Mouse (Mus musculus): ENCODE data around the gene Srcap. TPM values are rescaled to one million over a fixed set of nuclear protein-coding genes. Genes with fewer than 3 reads are reported as not detected.
"Not testable (repeated sequence)": the region's sequence is repeated elsewhere in the genome, so short reads cannot be mapped to it uniquely, and the experiment has no call there.

Gene Srcap
- polyA plus RNA-seq (2012; rRNA removed) = 27.0 and 32.8 TPM in 2 replicates

DNA sequence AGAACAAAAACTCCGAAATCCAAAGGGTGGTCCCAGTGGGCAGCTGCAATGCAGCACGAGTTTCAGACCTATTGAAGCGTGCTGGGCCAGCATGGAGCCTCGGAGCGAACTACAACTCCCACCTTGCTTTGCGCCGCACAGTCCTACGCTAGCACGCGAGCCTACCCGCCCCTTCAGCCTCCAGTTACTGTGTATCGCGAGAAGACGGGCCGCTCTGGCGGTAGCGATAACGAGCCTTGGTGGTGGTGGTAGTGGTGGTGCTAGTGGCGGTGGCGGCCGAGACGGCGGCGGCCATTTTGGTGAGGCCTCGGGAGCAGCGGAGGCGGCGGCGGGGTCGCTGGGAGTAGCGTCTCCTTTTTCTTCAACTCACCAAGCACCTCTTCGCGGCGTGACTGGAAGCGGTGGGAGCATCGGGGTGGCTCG lies at the start of gene Srcap:
Gene Srcap (plus strand): TSS at position 176 of the 423 bp plus-strand sequence.
- peak within 1 kb of the TSS; percentile 90 for H3K4me3 ChIP-seq (replicated peaks; ENCODE audit: extremely low read depth, low read depth, low read length)
- peaks cover 10% of the 10 kb centered on the region for H3K4me1 ChIP-seq (ENCODE audit: control insufficient read depth, insufficient read depth, low read length)
- under 1% methylated on average over 37 of the region's 37 CpGs for WGBS
- TF ChIP-seq POLR2A (IDR thresholded peaks at IDR 0.05; ENCODE audit: borderline replicate concordance, extremely low read depth, low read depth, low read length) (peak; percentile 94), CTCF (IDR thresholded peaks at IDR 0.05; ENCODE audit: insufficient read depth, low read length) (no peak)
- peak; percentile 93 for DNase-seq

DNA sequence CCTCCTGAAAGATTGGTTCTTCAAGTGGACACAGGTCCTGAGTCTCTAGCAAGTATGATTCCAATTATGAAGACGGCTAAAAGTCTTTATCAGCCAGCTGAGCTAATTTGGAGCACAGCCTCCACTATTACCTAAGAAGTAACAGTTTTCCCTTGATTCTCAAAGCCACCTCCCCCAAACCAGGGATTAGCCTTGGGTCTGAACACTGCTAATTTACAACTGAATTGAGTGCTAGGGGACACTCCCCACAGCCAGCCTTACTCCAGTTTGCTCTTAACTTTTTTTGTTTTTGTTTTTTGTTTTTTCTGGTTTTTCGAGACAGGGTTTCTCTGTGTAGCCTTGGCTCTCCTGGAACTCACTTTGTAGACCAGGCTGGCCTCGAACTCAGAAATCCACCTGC lies 46.6 kb upstream of the Srcap start:
- H3K4me3 ChIP-seq (replicated peaks; ENCODE audit: extremely low read depth, low read depth, low read length) = no peak overlapping the region
- peaks cover 4% of the 10 kb centered on the region for H3K4me1 ChIP-seq (ENCODE audit: control insufficient read depth, insufficient read depth, low read length)
- TF ChIP-seq CTCF (IDR thresholded peaks at IDR 0.05; ENCODE audit: insufficient read depth, low read length) (no peak), POLR2A (IDR thresholded peaks at IDR 0.05; ENCODE audit: borderline replicate concordance, extremely low read depth, low read depth, low read length) (no peak)
- 92% methylated on average over 3 of the region's 3 CpGs for WGBS
- DNase-seq = no peak

DNA sequence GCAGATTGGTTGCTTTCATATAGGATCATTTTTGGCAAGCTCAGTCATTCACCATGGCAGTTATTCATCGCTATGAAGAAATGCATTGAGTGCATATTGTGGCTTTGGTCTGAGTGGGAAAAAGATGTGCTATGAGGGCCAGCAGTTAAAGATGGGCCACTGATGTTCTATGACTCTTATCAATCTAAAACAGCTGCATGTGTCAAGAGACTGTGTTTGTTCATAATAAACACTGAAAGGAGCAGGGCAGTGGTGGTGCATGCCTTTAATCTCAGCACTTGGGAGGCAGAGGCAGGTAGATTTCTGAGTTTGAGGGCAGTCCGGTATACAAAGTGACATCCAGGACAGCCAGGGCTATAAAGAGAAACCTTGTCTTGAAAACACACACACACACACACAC lies 46.1 kb upstream of the Srcap start:
- WGBS = 99% methylated on average over 2 of the region's 2 CpGs
- not testable (repeated sequence) for H3K4me1 ChIP-seq (ENCODE audit: control insufficient read depth, insufficient read depth, low read length); DNase-seq; H3K4me3 ChIP-seq (replicated peaks; ENCODE audit: extremely low read depth, low read depth, low read length)

- WGBS = 81% methylated on average over 4 of the region's 4 CpGs
- DNase-seq = no peak
- Histone ChIP-seq H3K4me3 (replicated peaks; ENCODE audit: extremely low read depth, low read depth, low read length) (no peak overlapping the region), H3K4me1 (ENCODE audit: control insufficient read depth, insufficient read depth, low read length) (peaks cover 5% of the 10 kb centered on the region)
- TF ChIP-seq POLR2A (IDR thresholded peaks at IDR 0.05; ENCODE audit: borderline replicate concordance, extremely low read depth, low read depth, low read length) (no peak), CTCF (IDR thresholded peaks at IDR 0.05; ENCODE audit: insufficient read depth, low read length) (no peak)
Observed at GRCm38 (mm10) chr7:127466606-127467005, 45.2 kb upstream of the Srcap start.

GRCm38 (mm10) chr7:127470011-127470715 lies 41.6 kb upstream of the Srcap start:
- 8% methylated on average over 10 of the region's 10 CpGs for WGBS
- DNase-seq = peak; percentile 36
- H3K4me1 ChIP-seq (ENCODE audit: control insufficient read depth, insufficient read depth, low read length) = peaks cover 9% of the 10 kb centered on the region
- peak overlapping the region; percentile 89 for H3K4me3 ChIP-seq (replicated peaks; ENCODE audit: extremely low read depth, low read depth, low read length)
- TF ChIP-seq CTCF (IDR thresholded peaks at IDR 0.05; ENCODE audit: insufficient read depth, low read length) (no peak), POLR2A (IDR thresholded peaks at IDR 0.05; ENCODE audit: borderline replicate concordance, extremely low read depth, low read depth, low read length) (no peak)

- WGBS = under 1% methylated on average over 45 of the region's 46 CpGs
- DNase-seq = peak; percentile 83
- Histone ChIP-seq H3K4me1 (ENCODE audit: control insufficient read depth, insufficient read depth, low read length) (peaks cover 9% of the 10 kb centered on the region), H3K4me3 (replicated peaks; ENCODE audit: extremely low read depth, low read depth, low read length) (peak overlapping the region; percentile 89)
- TF ChIP-seq CTCF (IDR thresholded peaks at IDR 0.05; ENCODE audit: insufficient read depth, low read length) (no peak), POLR2A (IDR thresholded peaks at IDR 0.05; ENCODE audit: borderline replicate concordance, extremely low read depth, low read depth, low read length) (peak; percentile 69; the same call in 1 of the 2 replicates)
Observed at GRCm38 (mm10) chr7:127470743-127471645, 40.8 kb upstream of the Srcap start.

DNA sequence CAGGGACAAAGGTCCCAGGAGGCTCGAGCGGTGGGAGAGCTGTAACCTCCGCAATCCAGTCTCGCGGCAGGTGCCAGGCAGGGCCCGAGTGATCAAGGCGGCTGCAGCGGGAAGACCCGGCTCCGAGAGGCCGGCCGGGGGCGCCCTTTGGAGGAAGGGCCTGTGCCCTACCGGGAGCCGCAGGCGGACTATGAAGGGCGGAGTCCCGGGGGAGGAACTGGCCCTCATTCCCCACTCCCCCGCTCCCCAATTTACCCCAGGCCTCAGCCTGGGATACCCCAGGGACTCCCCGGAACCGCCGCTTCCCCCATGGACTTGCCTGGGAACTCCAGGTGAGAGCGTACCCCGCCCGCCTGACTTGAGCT lies 40.2 kb upstream of the Srcap start:
- Histone ChIP-seq H3K4me3 (replicated peaks; ENCODE audit: extremely low read depth, low read depth, low read length) (peak overlapping the region; percentile 89), H3K4me1 (ENCODE audit: control insufficient read depth, insufficient read depth, low read length) (peaks cover 9% of the 10 kb centered on the region)
- TF ChIP-seq POLR2A (IDR thresholded peaks at IDR 0.05; ENCODE audit: borderline replicate concordance, extremely low read depth, low read depth, low read length) = no peak
- no peak for TF ChIP-seq CTCF (IDR thresholded peaks at IDR 0.05; ENCODE audit: insufficient read depth, low read length)
- whole genome bisulfite sequencing = under 1% methylated on average over 25 of the region's 25 CpGs
- no peak for DNase-seq

DNA sequence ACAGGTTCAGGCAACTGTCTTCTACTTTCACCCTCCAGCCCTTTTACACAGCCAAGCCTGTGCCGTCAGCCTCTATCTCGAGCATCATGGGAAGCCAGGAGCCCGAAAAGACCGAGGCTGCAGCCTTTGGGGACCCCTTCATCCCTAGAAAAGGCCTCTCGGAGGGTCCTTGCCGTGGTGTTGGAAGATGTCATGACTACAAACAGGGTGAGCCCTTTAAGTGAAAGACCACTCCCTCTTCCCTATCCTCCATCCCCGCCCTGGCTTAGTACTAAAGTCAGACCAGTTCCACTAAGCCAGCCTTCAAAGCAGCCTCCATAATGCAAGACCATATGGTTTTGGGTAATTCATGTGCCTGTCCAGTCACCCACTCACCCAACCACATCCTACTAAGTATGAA lies 39.7 kb upstream of the Srcap start:
- TF ChIP-seq CTCF (IDR thresholded peaks at IDR 0.05; ENCODE audit: insufficient read depth, low read length) (no peak), POLR2A (IDR thresholded peaks at IDR 0.05; ENCODE audit: borderline replicate concordance, extremely low read depth, low read depth, low read length) (no peak)
- no peak for DNase-seq
- WGBS = 4% methylated on average over 7 of the region's 7 CpGs
- H3K4me1 ChIP-seq (ENCODE audit: control insufficient read depth, insufficient read depth, low read length) = peaks cover 9% of the 10 kb centered on the region
- H3K4me3 ChIP-seq (replicated peaks; ENCODE audit: extremely low read depth, low read depth, low read length) = peak overlapping the region; percentile 89

GRCm38 (mm10) chr7:127473705-127474104 lies 38.1 kb upstream of the Srcap start:
- DNase-seq = no peak
- peaks cover 9% of the 10 kb centered on the region for H3K4me1 ChIP-seq (ENCODE audit: control insufficient read depth, insufficient read depth, low read length)
- no peak overlapping the region for H3K4me3 ChIP-seq (replicated peaks; ENCODE audit: extremely low read depth, low read depth, low read length)
- TF ChIP-seq POLR2A (IDR thresholded peaks at IDR 0.05; ENCODE audit: borderline replicate concordance, extremely low read depth, low read depth, low read length) (no peak), CTCF (IDR thresholded peaks at IDR 0.05; ENCODE audit: insufficient read depth, low read length) (no peak)
- WGBS = 86% methylated on average over 5 of the region's 5 CpGs

Measured in lung, adult 2 months (tissue).